Mouse (Mus musculus): ENCODE measurements at regions not wholly inside any gene's neighbourhood (a gene's known extent, or its start where the extent isn't known, plus 50 kb on each side); places are given as distances from the start of the nearest gene placed in this dataset.

GRCm38 (mm10) chr5:85793148-85793547 is 272.2 kb downstream of the Cenpc1 start:
- ATAC-seq (ENCODE audit: low FRiP score, low TSS enrichment), result no peak
- no peaks in the 10 kb centered on the region for H3K36me3 ChIP-seq (ENCODE audit: control insufficient read depth, insufficient read depth, low read length)
- H3K4me1 ChIP-seq (ENCODE audit: control insufficient read depth, insufficient read depth, low read length), result no peaks in the 10 kb centered on the region
- H3K9me3 ChIP-seq (ENCODE audit: control insufficient read depth, low read length), result no peaks in the 10 kb centered on the region
- WGBS, result 81% methylated on average over 4 of the region's 4 CpGs
- H3K9ac ChIP-seq (ENCODE audit: low read depth, low read length), result no peak overlapping the region
- H3K27ac ChIP-seq (ENCODE audit: low read depth, low read length), result no peak overlapping the region
- no peak overlapping the region for H3K4me2 ChIP-seq (replicated peaks; ENCODE audit: low read depth, low read length)
- H3K27me3 ChIP-seq (ENCODE audit: control insufficient read depth, insufficient read depth, low read length), result no peaks in the 10 kb centered on the region
- no peak overlapping the region for H3K4me3 ChIP-seq (ENCODE audit: low read length)

- Histone ChIP-seq H3K4me2 (replicated peaks; ENCODE audit: low read depth, low read length) (no peak overlapping the region), H3K9ac (ENCODE audit: low read depth, low read length) (no peak overlapping the region), H3K27me3 (ENCODE audit: control insufficient read depth, insufficient read depth, low read length) (no peaks in the 10 kb centered on the region), H3K9me3 (ENCODE audit: control insufficient read depth, low read length) (no peaks in the 10 kb centered on the region), H3K4me1 (ENCODE audit: control insufficient read depth, insufficient read depth, low read length) (no peaks in the 10 kb centered on the region), H3K4me3 (ENCODE audit: low read length) (no peak overlapping the region), H3K36me3 (ENCODE audit: control insufficient read depth, insufficient read depth, low read length) (no peaks in the 10 kb centered on the region), H3K27ac (ENCODE audit: low read depth, low read length) (no peak overlapping the region)
- WGBS, result 27% methylated on average over 8 of the region's 8 CpGs
- ATAC-seq (ENCODE audit: low FRiP score, low TSS enrichment), result peak; percentile 78; the same call in 1 of the 2 replicates
Observed at GRCm38 (mm10) chr5:85780730-85781454, 284.5 kb downstream of the Cenpc1 start.

- no peaks in the 10 kb centered on the region for H3K9me3 ChIP-seq (ENCODE audit: control insufficient read depth, low read length)
- H3K4me1 ChIP-seq (ENCODE audit: control insufficient read depth, insufficient read depth, low read length), result no peaks in the 10 kb centered on the region
- ATAC-seq (ENCODE audit: low FRiP score, low TSS enrichment), result no peak
- H3K27me3 ChIP-seq (ENCODE audit: control insufficient read depth, insufficient read depth, low read length), result no peaks in the 10 kb centered on the region
- no peak overlapping the region for H3K4me3 ChIP-seq (ENCODE audit: low read length)
- H3K27ac ChIP-seq (ENCODE audit: low read depth, low read length), result no peak overlapping the region
- 64% methylated on average over 5 of the region's 5 CpGs for WGBS
- no peaks in the 10 kb centered on the region for H3K36me3 ChIP-seq (ENCODE audit: control insufficient read depth, insufficient read depth, low read length)
- H3K9ac ChIP-seq (ENCODE audit: low read depth, low read length), result no peak overlapping the region
- H3K4me2 ChIP-seq (replicated peaks; ENCODE audit: low read depth, low read length), result no peak overlapping the region
Observed at GRCm38 (mm10) chr5:85780017-85780416, 285.4 kb downstream of the Cenpc1 start.

- H3K4me2 ChIP-seq (replicated peaks; ENCODE audit: low read depth, low read length), result no peak overlapping the region
Observed at GRCm38 (mm10) chr5:85779205-85779604, 286.2 kb downstream of the Cenpc1 start.

GRCm38 (mm10) chr5:85772660-85773059 is 292.7 kb downstream of the Cenpc1 start:
- no peak for ATAC-seq (ENCODE audit: low FRiP score, low TSS enrichment)
- no peaks in the 10 kb centered on the region for H3K36me3 ChIP-seq (ENCODE audit: control insufficient read depth, insufficient read depth, low read length)

More at GRCm38 (mm10) chr5:85779205-85779604, 286.2 kb downstream of the Cenpc1 start:
- ATAC-seq (ENCODE audit: low FRiP score, low TSS enrichment), result no peak
- Histone ChIP-seq H3K27me3 (ENCODE audit: control insufficient read depth, insufficient read depth, low read length) (no peaks in the 10 kb centered on the region), H3K27ac (ENCODE audit: low read depth, low read length) (no peak overlapping the region), H3K4me1 (ENCODE audit: control insufficient read depth, insufficient read depth, low read length) (no peaks in the 10 kb centered on the region), H3K36me3 (ENCODE audit: control insufficient read depth, insufficient read depth, low read length) (no peaks in the 10 kb centered on the region), H3K9ac (ENCODE audit: low read depth, low read length) (no peak overlapping the region), H3K4me3 (ENCODE audit: low read length) (no peak overlapping the region), H3K9me3 (ENCODE audit: control insufficient read depth, low read length) (no peaks in the 10 kb centered on the region)
- WGBS, result 78% methylated on average over 4 of the region's 4 CpGs

GRCm38 (mm10) chr5:85772086-85772485 is 293.3 kb downstream of the Cenpc1 start:
- Histone ChIP-seq H3K9ac (ENCODE audit: low read depth, low read length) (no peak overlapping the region), H3K4me2 (replicated peaks; ENCODE audit: low read depth, low read length) (no peak overlapping the region), H3K9me3 (ENCODE audit: control insufficient read depth, low read length) (no peaks in the 10 kb centered on the region), H3K27ac (ENCODE audit: low read depth, low read length) (no peak overlapping the region), H3K4me1 (ENCODE audit: control insufficient read depth, insufficient read depth, low read length) (no peaks in the 10 kb centered on the region), H3K27me3 (ENCODE audit: control insufficient read depth, insufficient read depth, low read length) (no peaks in the 10 kb centered on the region), H3K4me3 (ENCODE audit: low read length) (no peak overlapping the region), H3K36me3 (ENCODE audit: control insufficient read depth, insufficient read depth, low read length) (no peaks in the 10 kb centered on the region)
- WGBS, result 81% methylated on average over 4 of the region's 4 CpGs
- no peak for ATAC-seq (ENCODE audit: low FRiP score, low TSS enrichment)

More at GRCm38 (mm10) chr5:85772660-85773059, 292.7 kb downstream of the Cenpc1 start:
- H3K4me3 ChIP-seq (ENCODE audit: low read length), result no peak overlapping the region
- no peak overlapping the region for H3K4me2 ChIP-seq (replicated peaks; ENCODE audit: low read depth, low read length)
- H3K9ac ChIP-seq (ENCODE audit: low read depth, low read length), result no peak overlapping the region
- no peaks in the 10 kb centered on the region for H3K9me3 ChIP-seq (ENCODE audit: control insufficient read depth, low read length)
- no peaks in the 10 kb centered on the region for H3K4me1 ChIP-seq (ENCODE audit: control insufficient read depth, insufficient read depth, low read length)
- no peaks in the 10 kb centered on the region for H3K27me3 ChIP-seq (ENCODE audit: control insufficient read depth, insufficient read depth, low read length)
- no peak overlapping the region for H3K27ac ChIP-seq (ENCODE audit: low read depth, low read length)
- 85% methylated on average over 4 of the region's 4 CpGs for WGBS

GRCm38 (mm10) chr5:85767157-85767556 is 298.2 kb downstream of the Cenpc1 start:
- WGBS, result 89% methylated on average over 3 of the region's 3 CpGs
- Histone ChIP-seq H3K4me2 (replicated peaks; ENCODE audit: low read depth, low read length) (no peak overlapping the region), H3K9ac (ENCODE audit: low read depth, low read length) (no peak overlapping the region)

GRCm38 (mm10) chr5:85756716-85757115 is 308.7 kb downstream of the Cenpc1 start:
- H3K27me3 ChIP-seq (ENCODE audit: control insufficient read depth, insufficient read depth, low read length), result no peaks in the 10 kb centered on the region
- whole genome bisulfite sequencing, result 91% methylated on average over 8 of the region's 8 CpGs
- H3K9ac ChIP-seq (ENCODE audit: low read depth, low read length), result no peak overlapping the region
- H3K9me3 ChIP-seq (ENCODE audit: control insufficient read depth, low read length), result no peaks in the 10 kb centered on the region
- H3K4me1 ChIP-seq (ENCODE audit: control insufficient read depth, insufficient read depth, low read length), result no peaks in the 10 kb centered on the region
- no peak overlapping the region for H3K4me3 ChIP-seq (ENCODE audit: low read length)
- no peak overlapping the region for H3K4me2 ChIP-seq (replicated peaks; ENCODE audit: low read depth, low read length)
- no peak for ATAC-seq (ENCODE audit: low FRiP score, low TSS enrichment)
- H3K36me3 ChIP-seq (ENCODE audit: control insufficient read depth, insufficient read depth, low read length), result no peaks in the 10 kb centered on the region
- H3K27ac ChIP-seq (ENCODE audit: low read depth, low read length), result no peak overlapping the region

More at GRCm38 (mm10) chr5:85767157-85767556, 298.2 kb downstream of the Cenpc1 start:
- Histone ChIP-seq H3K27me3 (ENCODE audit: control insufficient read depth, insufficient read depth, low read length) (no peaks in the 10 kb centered on the region), H3K27ac (ENCODE audit: low read depth, low read length) (no peak overlapping the region), H3K4me1 (ENCODE audit: control insufficient read depth, insufficient read depth, low read length) (no peaks in the 10 kb centered on the region), H3K36me3 (ENCODE audit: control insufficient read depth, insufficient read depth, low read length) (no peaks in the 10 kb centered on the region), H3K4me3 (ENCODE audit: low read length) (no peak overlapping the region), H3K9me3 (ENCODE audit: control insufficient read depth, low read length) (no peaks in the 10 kb centered on the region)
- no peak for ATAC-seq (ENCODE audit: low FRiP score, low TSS enrichment)

GRCm38 (mm10) chr5:85754227-85754626 is 311.2 kb downstream of the Cenpc1 start:
- H3K4me1 ChIP-seq (ENCODE audit: control insufficient read depth, insufficient read depth, low read length), result no peaks in the 10 kb centered on the region
- H3K4me2 ChIP-seq (replicated peaks; ENCODE audit: low read depth, low read length), result no peak overlapping the region
- no peaks in the 10 kb centered on the region for H3K9me3 ChIP-seq (ENCODE audit: control insufficient read depth, low read length)
- H3K4me3 ChIP-seq (ENCODE audit: low read length), result no peak overlapping the region
- H3K27ac ChIP-seq (ENCODE audit: low read depth, low read length), result no peak overlapping the region
- no peak overlapping the region for H3K9ac ChIP-seq (ENCODE audit: low read depth, low read length)
- WGBS, result 94% methylated on average over 12 of the region's 12 CpGs
- H3K27me3 ChIP-seq (ENCODE audit: control insufficient read depth, insufficient read depth, low read length), result no peaks in the 10 kb centered on the region
- no peaks in the 10 kb centered on the region for H3K36me3 ChIP-seq (ENCODE audit: control insufficient read depth, insufficient read depth, low read length)
- ATAC-seq (ENCODE audit: low FRiP score, low TSS enrichment), result no peak
